Mouse (Mus musculus): ENCODE measurements around the gene Opn1mw. TPM values are rescaled to one million over a fixed set of nuclear protein-coding genes. Genes with fewer than 3 reads are reported as not detected.
A peak's percentile ranks its signal among the peaks of the same experiment; 100 is the strongest.
"Not testable (repeated sequence)": the region's sequence is repeated elsewhere in the genome, so short reads cannot be mapped to it uniquely, and the experiment has no call there.

Opn1mw gene
- polyA plus RNA-seq, 1 experiment = 0.07 TPM

- H3K4me3 ChIP-seq (ENCODE audit: insufficient read depth, poor library complexity, severe bottlenecking) = no peak overlapping the region
- no peak for TF ChIP-seq MYOG (IDR thresholded peaks at IDR 0.05; ENCODE audit: control insufficient read depth, extremely low read depth, insufficient read length)
- no peak for TF ChIP-seq FOSL1 (IDR thresholded peaks at IDR 0.05; ENCODE audit: insufficient read depth, low read length, poor library complexity, severe bottlenecking)
- no peak for TF ChIP-seq MYOD1 (IDR thresholded peaks at IDR 0.05; ENCODE audit: control insufficient read depth, insufficient read length, low read depth)
- TF ChIP-seq CTCF (IDR thresholded peaks at IDR 0.05; ENCODE audit: control insufficient read depth, insufficient read depth, insufficient read length) = no peak
- no peak for TF ChIP-seq MAX (IDR thresholded peaks at IDR 0.05)
- TF ChIP-seq CEBPB (IDR thresholded peaks at IDR 0.05; ENCODE audit: low read depth) = no peak
- TF ChIP-seq USF1 (IDR thresholded peaks at IDR 0.05; ENCODE audit: low read depth) = no peak
- no peaks in the 10 kb centered on the region for H3K79me3 ChIP-seq (ENCODE audit: low read depth)
- H3K36me3 ChIP-seq (ENCODE audit: control insufficient read depth, insufficient read depth) = no peaks in the 10 kb centered on the region
- no peaks in the 10 kb centered on the region for H3K27me3 ChIP-seq (ENCODE audit: control insufficient read depth, insufficient read depth, insufficient read length)
- no peak overlapping the region for H3ac ChIP-seq (ENCODE audit: control insufficient read depth, insufficient read length, low read depth)
- H3K79me2 ChIP-seq (ENCODE audit: control insufficient read depth, insufficient read depth) = no peaks in the 10 kb centered on the region
These were observed 23.6 kb upstream of the Opn1mw start for GRCm38 (mm10) chrX:74103457-74104188.

GRCm38 (mm10) chrX:74105916-74106315 is 21.3 kb upstream of the Opn1mw start:
- Histone ChIP-seq H3K27me3 (ENCODE audit: control insufficient read depth, insufficient read depth, insufficient read length) (no peaks in the 10 kb centered on the region), H3K4me3 (ENCODE audit: insufficient read depth, poor library complexity, severe bottlenecking) (no peak overlapping the region), H3K36me3 (ENCODE audit: control insufficient read depth, insufficient read depth) (no peaks in the 10 kb centered on the region), H3ac (ENCODE audit: control insufficient read depth, insufficient read length, low read depth) (no peak overlapping the region), H3K79me3 (ENCODE audit: low read depth) (no peaks in the 10 kb centered on the region), H3K79me2 (ENCODE audit: control insufficient read depth, insufficient read depth) (no peaks in the 10 kb centered on the region)
- TF ChIP-seq MAX (IDR thresholded peaks at IDR 0.05) = no peak
- TF ChIP-seq MYOG (IDR thresholded peaks at IDR 0.05; ENCODE audit: control insufficient read depth, extremely low read depth, insufficient read length) = no peak
- TF ChIP-seq USF1 (IDR thresholded peaks at IDR 0.05; ENCODE audit: low read depth) = no peak
- no peak for TF ChIP-seq FOSL1 (IDR thresholded peaks at IDR 0.05; ENCODE audit: insufficient read depth, low read length, poor library complexity, severe bottlenecking)
- TF ChIP-seq CEBPB (IDR thresholded peaks at IDR 0.05; ENCODE audit: low read depth) = no peak
- no peak for TF ChIP-seq CTCF (IDR thresholded peaks at IDR 0.05; ENCODE audit: control insufficient read depth, insufficient read depth, insufficient read length)
- TF ChIP-seq MYOD1 (IDR thresholded peaks at IDR 0.05; ENCODE audit: control insufficient read depth, insufficient read length, low read depth) = no peak

GRCm38 (mm10) chrX:74108747-74109146 is 18.5 kb upstream of the Opn1mw start:
- TF ChIP-seq MYOD1 (IDR thresholded peaks at IDR 0.05; ENCODE audit: control insufficient read depth, insufficient read length, low read depth) (no peak), MYOG (IDR thresholded peaks at IDR 0.05; ENCODE audit: control insufficient read depth, extremely low read depth, insufficient read length) (no peak), CEBPB (IDR thresholded peaks at IDR 0.05; ENCODE audit: low read depth) (no peak), FOSL1 (IDR thresholded peaks at IDR 0.05; ENCODE audit: insufficient read depth, low read length, poor library complexity, severe bottlenecking) (no peak), USF1 (IDR thresholded peaks at IDR 0.05; ENCODE audit: low read depth) (no peak), CTCF (IDR thresholded peaks at IDR 0.05; ENCODE audit: control insufficient read depth, insufficient read depth, insufficient read length) (no peak), MAX (IDR thresholded peaks at IDR 0.05) (no peak)

GRCm38 (mm10) chrX:74114036-74114435 is 13.2 kb upstream of the Opn1mw start:
- no peaks in the 10 kb centered on the region for H3K36me3 ChIP-seq (ENCODE audit: control insufficient read depth, insufficient read depth)
- H3ac ChIP-seq (ENCODE audit: control insufficient read depth, insufficient read length, low read depth) = no peak overlapping the region
- H3K27me3 ChIP-seq (ENCODE audit: control insufficient read depth, insufficient read depth, insufficient read length) = no peaks in the 10 kb centered on the region
- no peaks in the 10 kb centered on the region for H3K79me2 ChIP-seq (ENCODE audit: control insufficient read depth, insufficient read depth)
- no peak overlapping the region for H3K4me3 ChIP-seq (ENCODE audit: insufficient read depth, poor library complexity, severe bottlenecking)
- no peaks in the 10 kb centered on the region for H3K79me3 ChIP-seq (ENCODE audit: low read depth)
- TF ChIP-seq CEBPB (IDR thresholded peaks at IDR 0.05; ENCODE audit: low read depth) = no peak
- no peak for TF ChIP-seq USF1 (IDR thresholded peaks at IDR 0.05; ENCODE audit: low read depth)
- TF ChIP-seq CTCF (IDR thresholded peaks at IDR 0.05; ENCODE audit: control insufficient read depth, insufficient read depth, insufficient read length) = no peak
- no peak for TF ChIP-seq FOSL1 (IDR thresholded peaks at IDR 0.05; ENCODE audit: insufficient read depth, low read length, poor library complexity, severe bottlenecking)
- TF ChIP-seq MYOG (IDR thresholded peaks at IDR 0.05; ENCODE audit: control insufficient read depth, extremely low read depth, insufficient read length) = no peak
- no peak for TF ChIP-seq MYOD1 (IDR thresholded peaks at IDR 0.05; ENCODE audit: control insufficient read depth, insufficient read length, low read depth)
- TF ChIP-seq MAX (IDR thresholded peaks at IDR 0.05) = no peak

More at GRCm38 (mm10) chrX:74108747-74109146, 18.5 kb upstream of the Opn1mw start:
- Histone ChIP-seq H3K36me3 (ENCODE audit: control insufficient read depth, insufficient read depth) (no peaks in the 10 kb centered on the region), H3ac (ENCODE audit: control insufficient read depth, insufficient read length, low read depth) (no peak overlapping the region), H3K27me3 (ENCODE audit: control insufficient read depth, insufficient read depth, insufficient read length) (no peaks in the 10 kb centered on the region), H3K79me2 (ENCODE audit: control insufficient read depth, insufficient read depth) (no peaks in the 10 kb centered on the region), H3K4me3 (ENCODE audit: insufficient read depth, poor library complexity, severe bottlenecking) (no peak overlapping the region), H3K79me3 (ENCODE audit: low read depth) (no peaks in the 10 kb centered on the region)

- Histone ChIP-seq H3K79me3 (ENCODE audit: low read depth) (no peaks in the 10 kb centered on the region), H3K36me3 (ENCODE audit: control insufficient read depth, insufficient read depth) (no peaks in the 10 kb centered on the region), H3ac (ENCODE audit: control insufficient read depth, insufficient read length, low read depth) (peak overlapping the region; percentile 57), H3K79me2 (ENCODE audit: control insufficient read depth, insufficient read depth) (no peaks in the 10 kb centered on the region), H3K27me3 (ENCODE audit: control insufficient read depth, insufficient read depth, insufficient read length) (no peaks in the 10 kb centered on the region), H3K4me3 (ENCODE audit: insufficient read depth, poor library complexity, severe bottlenecking) (no peak overlapping the region)
- peak; percentile 23 for TF ChIP-seq CEBPB (IDR thresholded peaks at IDR 0.05; ENCODE audit: low read depth)
- TF ChIP-seq MYOD1 (IDR thresholded peaks at IDR 0.05; ENCODE audit: control insufficient read depth, insufficient read length, low read depth) = no peak
These were observed 11.8 kb upstream of the Opn1mw start for GRCm38 (mm10) chrX:74115511-74115910.

- Histone ChIP-seq H3K36me3 (ENCODE audit: control insufficient read depth, insufficient read depth) (no peaks in the 10 kb centered on the region), H3K4me3 (ENCODE audit: insufficient read depth, poor library complexity, severe bottlenecking) (no peak overlapping the region), H3ac (ENCODE audit: control insufficient read depth, insufficient read length, low read depth) (no peak overlapping the region), H3K79me2 (ENCODE audit: control insufficient read depth, insufficient read depth) (no peaks in the 10 kb centered on the region), H3K27me3 (ENCODE audit: control insufficient read depth, insufficient read depth, insufficient read length) (no peaks in the 10 kb centered on the region), H3K79me3 (ENCODE audit: low read depth) (no peaks in the 10 kb centered on the region)
- TF ChIP-seq CTCF (IDR thresholded peaks at IDR 0.05; ENCODE audit: control insufficient read depth, insufficient read depth, insufficient read length) (no peak), FOSL1 (IDR thresholded peaks at IDR 0.05; ENCODE audit: insufficient read depth, low read length, poor library complexity, severe bottlenecking) (no peak), MAX (IDR thresholded peaks at IDR 0.05) (no peak), MYOD1 (IDR thresholded peaks at IDR 0.05; ENCODE audit: control insufficient read depth, insufficient read length, low read depth) (no peak), USF1 (IDR thresholded peaks at IDR 0.05; ENCODE audit: low read depth) (no peak), MYOG (IDR thresholded peaks at IDR 0.05; ENCODE audit: control insufficient read depth, extremely low read depth, insufficient read length) (no peak), CEBPB (IDR thresholded peaks at IDR 0.05; ENCODE audit: low read depth) (no peak)
These were observed 2.3 kb upstream of the Opn1mw start for GRCm38 (mm10) chrX:74124975-74125374.

- H3K27me3 ChIP-seq (ENCODE audit: control insufficient read depth, insufficient read depth, insufficient read length); H3K79me3 ChIP-seq (ENCODE audit: low read depth); H3K36me3 ChIP-seq (ENCODE audit: control insufficient read depth, insufficient read depth); H3ac ChIP-seq (ENCODE audit: control insufficient read depth, insufficient read length, low read depth); H3K4me3 ChIP-seq (ENCODE audit: insufficient read depth, poor library complexity, severe bottlenecking); H3K79me2 ChIP-seq (ENCODE audit: control insufficient read depth, insufficient read depth): not testable (repeated sequence)
These were observed 8.0 kb downstream of the Opn1mw start, which contains the start of gene Mecp2 for GRCm38 (mm10) chrX:74135263-74135662. Gene Mecp2 (minus strand): TSS chrX:74135363.
